Mouse (Mus musculus): ENCODE measurements at regions not wholly inside any gene's neighbourhood (a gene's known extent, or its start where the extent isn't known, plus 50 kb on each side); places are given as distances from the start of the nearest gene placed in this dataset.

GRCm38 (mm10) chr15:27380436-27380945, 86.0 kb upstream of the Ank start:
- ATAC-seq (ENCODE audit: low FRiP score, low TSS enrichment), result 0 out of 2 replicates have a peak, but pooled peaks have one; percentile 39
- WGBS, result 44% methylated on average over 4 of the region's 4 CpGs
- no peaks in the 10 kb centered on the region for H3K27me3 ChIP-seq (ENCODE audit: control insufficient read depth, insufficient read depth, low read length)

GRCm38 (mm10) chr15:27381565-27381964, 84.9 kb upstream of the Ank start:
- Histone ChIP-seq H3K4me1 (ENCODE audit: control insufficient read depth, insufficient read depth, low read length) (no peaks in the 10 kb centered on the region), H3K9ac (ENCODE audit: low read depth, low read length) (no peak overlapping the region), H3K9me3 (ENCODE audit: control insufficient read depth, low read length) (no peaks in the 10 kb centered on the region), H3K27ac (ENCODE audit: low read depth, low read length) (no peak overlapping the region), H3K4me3 (ENCODE audit: low read length) (no peak overlapping the region), H3K4me2 (replicated peaks; ENCODE audit: low read depth, low read length) (no peak overlapping the region), H3K36me3 (ENCODE audit: control insufficient read depth, insufficient read depth, low read length) (no peaks in the 10 kb centered on the region), H3K27me3 (ENCODE audit: control insufficient read depth, insufficient read depth, low read length) (no peaks in the 10 kb centered on the region)
- WGBS, result 83% methylated on average over 2 of the region's 2 CpGs
- no peak for ATAC-seq (ENCODE audit: low FRiP score, low TSS enrichment)

More at GRCm38 (mm10) chr15:27380436-27380945, 86.0 kb upstream of the Ank start:
- Histone ChIP-seq H3K9ac (ENCODE audit: low read depth, low read length) (no peak overlapping the region), H3K4me1 (ENCODE audit: control insufficient read depth, insufficient read depth, low read length) (no peaks in the 10 kb centered on the region), H3K36me3 (ENCODE audit: control insufficient read depth, insufficient read depth, low read length) (no peaks in the 10 kb centered on the region), H3K27ac (ENCODE audit: low read depth, low read length) (no peak overlapping the region), H3K4me2 (replicated peaks; ENCODE audit: low read depth, low read length) (no peak overlapping the region), H3K9me3 (ENCODE audit: control insufficient read depth, low read length) (no peaks in the 10 kb centered on the region), H3K4me3 (ENCODE audit: low read length) (no peak overlapping the region)

DNA sequence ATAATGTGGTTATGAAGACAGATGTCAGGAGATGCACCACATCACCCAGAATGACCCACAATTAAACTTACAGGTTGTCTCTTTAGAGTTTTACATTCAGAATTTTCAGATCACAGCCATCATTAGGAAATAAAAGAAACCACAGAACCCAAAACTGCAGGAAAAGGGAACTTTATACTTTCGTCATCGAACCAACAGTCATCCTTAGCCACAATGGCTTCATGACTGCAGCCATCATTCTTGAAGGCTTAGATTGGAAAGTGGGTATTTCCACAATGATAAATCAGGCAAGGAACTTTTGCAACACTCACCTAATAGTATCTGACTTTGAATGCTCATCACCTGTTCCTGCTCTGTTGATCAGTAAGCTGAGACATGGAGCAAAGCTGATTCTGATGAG, 75.9 kb upstream of the Ank start:
- Histone ChIP-seq H3K4me2 (replicated peaks; ENCODE audit: low read depth, low read length) (no peak overlapping the region), H3K27ac (ENCODE audit: low read depth, low read length) (no peak overlapping the region), H3K36me3 (ENCODE audit: control insufficient read depth, insufficient read depth, low read length) (no peaks in the 10 kb centered on the region), H3K4me1 (ENCODE audit: control insufficient read depth, insufficient read depth, low read length) (no peaks in the 10 kb centered on the region), H3K9me3 (ENCODE audit: control insufficient read depth, low read length) (no peaks in the 10 kb centered on the region), H3K4me3 (ENCODE audit: low read length) (no peak overlapping the region), H3K27me3 (ENCODE audit: control insufficient read depth, insufficient read depth, low read length) (no peaks in the 10 kb centered on the region), H3K9ac (ENCODE audit: low read depth, low read length) (no peak overlapping the region)
- 99% methylated on average over 2 of the region's 2 CpGs for WGBS
- no peak for ATAC-seq (ENCODE audit: low FRiP score, low TSS enrichment)

DNA sequence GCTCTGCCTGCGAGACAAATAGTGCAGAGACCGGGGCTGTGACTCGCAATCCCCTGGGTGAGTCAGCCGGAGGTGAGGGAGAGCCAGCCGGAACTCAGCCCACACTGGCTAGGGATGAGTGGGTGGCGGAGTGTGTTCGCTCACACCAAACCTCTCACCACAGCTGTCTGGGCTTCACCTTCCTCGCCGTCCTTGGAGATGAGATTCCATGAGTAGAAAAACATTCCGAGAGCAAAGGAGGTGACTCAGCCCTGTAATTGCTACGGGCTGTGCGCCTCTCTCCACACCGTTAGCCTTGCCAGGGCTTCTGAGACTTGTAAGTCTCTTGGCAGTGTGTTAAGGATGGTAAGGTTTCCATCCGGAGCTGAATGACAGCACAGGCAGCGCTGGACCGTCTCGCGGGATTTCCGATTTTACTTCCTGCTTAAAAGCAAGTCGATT, 60.7 kb upstream of the Ank start:
- Histone ChIP-seq H3K4me3 (ENCODE audit: low read length) (no peak overlapping the region), H3K27ac (ENCODE audit: low read depth, low read length) (no peak overlapping the region), H3K9ac (ENCODE audit: low read depth, low read length) (no peak overlapping the region), H3K9me3 (ENCODE audit: control insufficient read depth, low read length) (no peaks in the 10 kb centered on the region), H3K27me3 (ENCODE audit: control insufficient read depth, insufficient read depth, low read length) (no peaks in the 10 kb centered on the region), H3K36me3 (ENCODE audit: control insufficient read depth, insufficient read depth, low read length) (no peaks in the 10 kb centered on the region), H3K4me2 (replicated peaks; ENCODE audit: low read depth, low read length) (no peak overlapping the region), H3K4me1 (ENCODE audit: control insufficient read depth, insufficient read depth, low read length) (no peaks in the 10 kb centered on the region)
- WGBS, result 64% methylated on average over 20 of the region's 20 CpGs
- ATAC-seq (ENCODE audit: low FRiP score, low TSS enrichment), result 0 out of 2 replicates have a peak, but pooled peaks have one; percentile 28

- Histone ChIP-seq H3K4me3 (ENCODE audit: low read length) (no peak overlapping the region), H3K27ac (ENCODE audit: low read depth, low read length) (no peak overlapping the region), H3K9ac (ENCODE audit: low read depth, low read length) (no peak overlapping the region), H3K36me3 (ENCODE audit: control insufficient read depth, insufficient read depth, low read length) (no peaks in the 10 kb centered on the region), H3K9me3 (ENCODE audit: control insufficient read depth, low read length) (no peaks in the 10 kb centered on the region), H3K27me3 (ENCODE audit: control insufficient read depth, insufficient read depth, low read length) (no peaks in the 10 kb centered on the region), H3K4me1 (ENCODE audit: control insufficient read depth, insufficient read depth, low read length) (no peaks in the 10 kb centered on the region), H3K4me2 (replicated peaks; ENCODE audit: low read depth, low read length) (no peak overlapping the region)
- 89% methylated on average over 8 of the region's 8 CpGs for WGBS
- no peak for ATAC-seq (ENCODE audit: low FRiP score, low TSS enrichment)
Observed at GRCm38 (mm10) chr15:27409856-27410255, 56.6 kb upstream of the Ank start.

GRCm38 (mm10) chr15:27412304-27412703, 54.2 kb upstream of the Ank start:
- Histone ChIP-seq H3K27me3 (ENCODE audit: control insufficient read depth, insufficient read depth, low read length) (no peaks in the 10 kb centered on the region), H3K36me3 (ENCODE audit: control insufficient read depth, insufficient read depth, low read length) (no peaks in the 10 kb centered on the region), H3K4me1 (ENCODE audit: control insufficient read depth, insufficient read depth, low read length) (peaks cover 4% of the 10 kb centered on the region; the same call in 1 of the 2 replicates), H3K9ac (ENCODE audit: low read depth, low read length) (no peak overlapping the region), H3K27ac (ENCODE audit: low read depth, low read length) (no peak overlapping the region), H3K9me3 (ENCODE audit: control insufficient read depth, low read length) (no peaks in the 10 kb centered on the region), H3K4me2 (replicated peaks; ENCODE audit: low read depth, low read length) (no peak overlapping the region), H3K4me3 (ENCODE audit: low read length) (no peak overlapping the region)
- WGBS, result 95% methylated on average over 2 of the region's 2 CpGs
- ATAC-seq (ENCODE audit: low FRiP score, low TSS enrichment), result no peak

GRCm38 (mm10) chr15:27412761-27413160, 53.7 kb upstream of the Ank start:
- Histone ChIP-seq H3K27me3 (ENCODE audit: control insufficient read depth, insufficient read depth, low read length) (no peaks in the 10 kb centered on the region), H3K4me2 (replicated peaks; ENCODE audit: low read depth, low read length) (no peak overlapping the region), H3K9ac (ENCODE audit: low read depth, low read length) (no peak overlapping the region), H3K4me1 (ENCODE audit: control insufficient read depth, insufficient read depth, low read length) (peaks cover 4% of the 10 kb centered on the region; the same call in 1 of the 2 replicates), H3K9me3 (ENCODE audit: control insufficient read depth, low read length) (no peaks in the 10 kb centered on the region), H3K36me3 (ENCODE audit: control insufficient read depth, insufficient read depth, low read length) (no peaks in the 10 kb centered on the region), H3K27ac (ENCODE audit: low read depth, low read length) (no peak overlapping the region), H3K4me3 (ENCODE audit: low read length) (no peak overlapping the region)
- 50% methylated on average over 1 of the region's 1 CpGs for WGBS
- ATAC-seq (ENCODE audit: low FRiP score, low TSS enrichment), result no peak

- Histone ChIP-seq H3K27me3 (ENCODE audit: control insufficient read depth, insufficient read depth, low read length) (no peaks in the 10 kb centered on the region), H3K36me3 (ENCODE audit: control insufficient read depth, insufficient read depth, low read length) (no peaks in the 10 kb centered on the region), H3K4me2 (replicated peaks; ENCODE audit: low read depth, low read length) (no peak overlapping the region), H3K27ac (ENCODE audit: low read depth, low read length) (no peak overlapping the region), H3K9me3 (ENCODE audit: control insufficient read depth, low read length) (no peaks in the 10 kb centered on the region), H3K4me1 (ENCODE audit: control insufficient read depth, insufficient read depth, low read length) (peaks cover 4% of the 10 kb centered on the region; the same call in 1 of the 2 replicates), H3K4me3 (ENCODE audit: low read length) (no peak overlapping the region), H3K9ac (ENCODE audit: low read depth, low read length) (no peak overlapping the region)
- ATAC-seq (ENCODE audit: low FRiP score, low TSS enrichment), result no peak
- WGBS, result 77% methylated on average over 7 of the region's 7 CpGs
Observed at GRCm38 (mm10) chr15:27413486-27413885, 53.0 kb upstream of the Ank start.

- Histone ChIP-seq H3K27me3 (ENCODE audit: control insufficient read depth, insufficient read depth, low read length) (no peaks in the 10 kb centered on the region), H3K9me3 (ENCODE audit: control insufficient read depth, low read length) (no peaks in the 10 kb centered on the region), H3K9ac (ENCODE audit: low read depth, low read length) (no peak overlapping the region), H3K4me3 (ENCODE audit: low read length) (no peak overlapping the region), H3K27ac (ENCODE audit: low read depth, low read length) (no peak overlapping the region), H3K4me2 (replicated peaks; ENCODE audit: low read depth, low read length) (no peak overlapping the region), H3K4me1 (ENCODE audit: control insufficient read depth, insufficient read depth, low read length) (peaks cover 4% of the 10 kb centered on the region; the same call in 1 of the 2 replicates), H3K36me3 (ENCODE audit: control insufficient read depth, insufficient read depth, low read length) (no peaks in the 10 kb centered on the region)
- peak; percentile 43; the same call in 1 of the 2 replicates for ATAC-seq (ENCODE audit: low FRiP score, low TSS enrichment)
- 37% methylated on average over 7 of the region's 7 CpGs for WGBS
Observed at GRCm38 (mm10) chr15:27414819-27415218, 51.7 kb upstream of the Ank start.

All from kidney, embryonic 14.5 days (tissue).